Mouse (Mus musculus): ENCODE results near the gene Lmtk3. TPM values are rescaled to one million over a fixed set of nuclear protein-coding genes. Genes with fewer than 3 reads are reported as not detected.

The Lmtk3 gene
- 10.0 and 14.8 TPM in 2 replicates for total RNA-seq (2021)
- long read RNA-seq, partial matches to known transcripts, result 1 of 1 reads
- long read RNA-seq, other reads (novel, unspliced or antisense), result 0 of 1 reads

DNA sequence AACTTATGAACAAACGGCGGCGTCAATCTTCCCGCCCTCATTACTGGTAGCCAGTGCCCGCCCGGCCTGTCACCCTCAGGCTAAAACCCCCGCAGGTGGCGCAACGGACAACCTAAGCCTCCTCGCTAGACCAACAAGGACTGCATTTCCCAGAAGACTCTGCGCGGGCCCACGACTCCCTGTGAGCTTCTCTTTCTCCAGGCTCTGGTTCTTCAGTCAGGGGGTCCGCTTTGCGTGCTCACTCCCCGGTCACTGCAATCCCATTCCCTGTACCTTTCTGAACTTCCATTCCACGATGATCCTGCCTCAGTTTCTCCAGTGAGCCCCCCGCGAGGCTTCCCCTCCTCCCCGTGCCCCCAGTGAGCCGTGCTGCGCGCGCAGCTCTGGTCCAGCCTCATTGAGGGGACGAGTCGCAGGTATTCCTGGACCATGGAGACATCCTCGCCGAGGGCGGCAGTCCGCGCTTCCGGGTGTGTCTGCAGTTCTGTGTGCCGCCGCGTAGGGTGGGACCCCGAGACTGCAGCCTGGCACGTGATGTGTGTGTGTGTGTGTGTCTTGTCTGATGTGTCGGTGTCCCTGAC lies at the start of gene Lmtk3:
Lmtk3 (plus strand) TSS at position 228 of the 581 bp plus-strand sequence.
- peak; percentile 63 for DNase-seq

GRCm38 (mm10) chr7:45739162-45739763 lies 44.3 kb upstream of the Lmtk3 start:
- peak; percentile 80 for DNase-seq

DNA sequence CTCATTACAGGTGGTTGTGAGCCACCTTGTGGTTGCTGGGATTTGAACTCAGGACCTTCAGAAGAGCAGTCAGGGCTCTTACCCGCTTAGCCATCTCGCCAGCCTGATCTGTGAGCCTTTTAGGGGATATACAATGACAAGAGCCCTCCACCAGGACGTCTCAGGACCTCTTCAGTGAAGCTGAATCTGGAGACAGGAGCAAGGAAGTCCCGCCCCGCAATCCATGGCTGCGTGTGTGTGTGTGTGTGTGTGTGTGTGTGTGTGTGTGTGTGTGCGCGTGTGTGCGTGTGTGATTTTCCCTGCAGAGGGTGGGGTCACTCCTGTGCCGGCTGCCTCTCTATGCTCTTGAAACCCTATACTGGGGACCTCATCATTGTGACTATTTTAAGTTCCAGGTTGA lies 43.7 kb upstream of the Lmtk3 start:
- DNase-seq, result no peak

GRCm38 (mm10) chr7:45741308-45741707 lies 42.2 kb upstream of the Lmtk3 start:
- no peak for DNase-seq

- DNase-seq, result no peak
These were observed 41.8 kb upstream of the Lmtk3 start for GRCm38 (mm10) chr7:45741777-45742176.

DNA sequence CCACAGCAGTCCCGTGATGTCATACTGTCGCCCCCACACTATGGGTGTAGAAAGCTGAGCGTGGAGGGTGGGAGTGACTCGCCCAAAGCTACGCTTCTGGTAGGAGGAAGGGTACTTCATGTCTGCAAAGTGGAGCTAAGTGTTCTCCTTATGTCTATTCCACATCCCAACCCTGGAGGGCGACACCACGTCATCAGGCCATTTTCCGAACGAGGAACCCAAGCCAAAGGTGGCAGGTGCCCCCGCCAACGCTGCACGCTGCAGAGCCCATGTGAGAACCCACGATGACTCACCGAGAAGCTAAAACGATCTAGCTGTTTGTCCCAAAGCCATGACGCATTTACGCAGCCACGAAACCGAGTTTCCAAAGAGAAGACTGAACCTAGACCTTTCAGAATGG lies 41.2 kb upstream of the Lmtk3 start:
- DNase-seq, result peak; percentile 34

DNA sequence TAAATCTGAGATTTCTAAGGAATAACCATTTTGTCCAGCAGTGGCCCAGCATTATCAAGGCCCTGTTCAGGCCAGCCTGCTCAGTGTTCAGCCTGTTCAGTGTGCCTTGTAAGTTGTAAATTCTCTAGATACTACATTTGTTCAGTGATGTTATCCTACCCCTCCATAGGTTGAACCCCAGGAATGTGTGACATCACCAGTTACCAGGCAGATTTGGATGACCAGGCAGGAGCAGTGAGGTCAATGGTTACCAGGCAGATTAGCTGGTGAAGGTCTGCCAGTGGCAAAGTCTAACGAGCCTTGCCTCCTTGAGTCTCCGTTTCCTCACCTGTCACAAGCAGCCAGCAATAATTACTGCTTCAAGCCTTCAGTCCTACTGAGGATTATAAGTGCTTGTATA lies 39.2 kb upstream of the Lmtk3 start:
- peak; percentile 59 for DNase-seq

GRCm38 (mm10) chr7:45746518-45746917 lies 37.0 kb upstream of the Lmtk3 start:
- no peak for DNase-seq

- no peak for DNase-seq
These were observed 36.1 kb upstream of the Lmtk3 start for GRCm38 (mm10) chr7:45747450-45747849.

GRCm38 (mm10) chr7:45748110-45748509 lies 35.4 kb upstream of the Lmtk3 start:
- DNase-seq, result no peak

DNA sequence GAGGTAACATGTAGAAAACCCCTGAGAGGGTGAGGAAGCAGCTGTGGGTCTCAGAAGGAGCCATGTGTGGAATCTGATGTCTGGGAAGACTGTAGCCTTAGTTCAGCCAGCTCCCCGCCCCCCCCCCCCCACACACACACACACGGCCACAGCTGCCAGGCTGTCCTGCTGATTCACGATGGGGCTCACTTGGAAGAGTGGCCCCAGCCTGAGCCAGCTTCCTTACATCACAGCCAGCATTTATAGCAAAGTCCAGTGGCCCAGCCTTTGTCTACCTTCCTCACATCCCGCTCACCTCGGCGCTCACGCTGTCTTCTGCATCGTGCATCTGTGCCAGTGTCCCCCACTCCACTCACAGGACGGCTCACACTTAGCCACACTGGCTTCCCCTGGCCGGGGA lies 34.1 kb upstream of the Lmtk3 start:
- peak; percentile 28 for DNase-seq

GRCm38 (mm10) chr7:45750162-45750561 lies 33.4 kb upstream of the Lmtk3 start:
- no peak for DNase-seq

- no peak for DNase-seq
These were observed 27.8 kb upstream of the Lmtk3 start for GRCm38 (mm10) chr7:45755703-45756102.

- DNase-seq, result no peak
These were observed 24.1 kb upstream of the Lmtk3 start for GRCm38 (mm10) chr7:45759400-45759799.

- no peak for DNase-seq
These were observed 23.4 kb upstream of the Lmtk3 start for GRCm38 (mm10) chr7:45760151-45760550.

GRCm38 (mm10) chr7:45765995-45766394 lies 17.5 kb upstream of the Lmtk3 start:
- DNase-seq, result no peak

DNA sequence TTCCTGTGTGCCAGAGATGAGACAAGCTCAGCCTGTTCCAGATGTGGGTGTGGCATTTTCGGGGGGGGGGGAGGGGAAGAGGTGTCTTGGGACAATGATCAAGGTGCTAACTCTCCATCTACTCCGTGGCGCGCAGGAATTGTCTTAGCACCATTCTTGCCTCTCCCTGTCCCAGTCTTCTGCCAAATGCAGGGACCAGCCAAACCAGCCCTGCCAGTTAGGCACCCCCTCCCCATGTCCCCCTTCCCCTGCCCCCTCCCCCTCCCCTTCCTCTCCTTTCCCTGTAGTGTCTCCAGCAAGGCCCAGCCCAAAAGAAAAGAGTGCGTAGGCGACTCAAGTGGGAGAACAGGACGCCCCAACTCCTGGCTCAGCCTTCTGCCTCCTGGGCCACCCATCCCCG lies 16.8 kb upstream of the Lmtk3 start:
- DNase-seq, result no peak

- DNase-seq, result no peak
These were observed 16.0 kb upstream of the Lmtk3 start for GRCm38 (mm10) chr7:45767500-45767899.

GRCm38 (mm10) chr7:45770427-45771082 lies 13.0 kb upstream of the Lmtk3 start:
- DNase-seq, result no peak

DNA sequence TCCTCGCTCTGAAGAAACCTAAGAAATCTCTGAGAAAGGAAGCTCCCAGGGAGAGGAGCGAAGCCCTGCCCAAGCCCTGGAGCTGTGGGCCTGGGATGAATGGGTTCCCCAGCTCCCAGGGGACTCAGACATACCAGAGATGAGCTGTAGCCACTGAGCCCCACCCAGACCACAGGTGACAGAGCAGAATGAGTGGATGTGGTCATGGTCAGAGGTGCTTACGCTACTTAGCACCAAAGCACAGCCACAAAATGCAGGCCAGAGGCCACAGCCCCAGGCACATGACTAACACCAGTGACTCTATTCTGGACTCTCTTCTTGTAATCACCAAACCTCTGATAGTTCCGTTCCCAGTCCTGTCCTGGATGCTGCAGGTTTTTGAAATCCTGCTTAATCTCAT lies 12.4 kb upstream of the Lmtk3 start:
- DNase-seq, result no peak

DNA sequence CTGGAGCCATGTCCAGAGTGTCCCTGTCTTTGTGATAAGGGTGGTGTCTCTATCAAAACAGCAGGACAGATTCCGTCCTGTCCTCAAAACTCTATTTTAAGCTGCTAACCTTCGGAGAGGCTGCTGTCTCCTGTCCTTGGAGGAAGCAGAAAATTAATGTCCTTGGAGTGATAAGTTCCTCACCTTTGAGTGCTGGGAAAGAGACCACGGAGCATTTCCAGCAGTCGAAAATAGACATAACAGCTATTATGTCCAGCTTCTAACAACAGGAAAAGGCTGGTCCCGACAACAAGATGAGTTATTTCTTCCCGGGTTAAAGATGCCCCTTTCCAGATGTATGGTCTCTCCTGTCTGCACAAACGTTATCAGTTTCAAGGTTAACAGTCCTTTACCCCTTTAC lies 8.3 kb upstream of the Lmtk3 start:
- DNase-seq, result no peak

DNA sequence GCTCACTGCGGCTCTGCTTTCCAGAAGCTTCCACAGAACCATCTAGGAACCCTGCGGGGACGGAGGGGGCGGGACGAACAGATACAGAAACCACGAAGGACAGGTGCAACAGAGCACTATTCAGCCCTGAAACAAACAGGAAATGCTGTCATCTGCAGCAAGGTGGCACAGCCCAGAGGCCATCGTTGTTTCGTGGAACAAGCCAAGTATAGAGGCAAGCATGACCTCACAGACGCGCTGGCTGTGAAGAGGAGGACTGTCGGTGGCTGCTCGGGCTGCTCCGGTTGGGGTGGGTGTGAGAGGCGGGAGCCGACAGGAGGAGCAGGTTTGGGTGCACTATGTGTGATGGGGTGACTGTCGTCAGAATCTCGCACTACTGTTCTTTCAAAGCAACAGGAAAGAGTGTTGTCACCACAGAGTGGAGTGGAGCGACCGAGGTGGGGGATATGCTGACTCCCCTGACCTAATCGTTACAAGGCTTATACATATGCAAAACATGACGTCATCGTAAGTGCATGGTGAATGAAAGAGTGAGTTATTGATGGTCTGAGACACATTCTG lies 4.4 kb upstream of the Lmtk3 start:
- DNase-seq, result no peak

DNA sequence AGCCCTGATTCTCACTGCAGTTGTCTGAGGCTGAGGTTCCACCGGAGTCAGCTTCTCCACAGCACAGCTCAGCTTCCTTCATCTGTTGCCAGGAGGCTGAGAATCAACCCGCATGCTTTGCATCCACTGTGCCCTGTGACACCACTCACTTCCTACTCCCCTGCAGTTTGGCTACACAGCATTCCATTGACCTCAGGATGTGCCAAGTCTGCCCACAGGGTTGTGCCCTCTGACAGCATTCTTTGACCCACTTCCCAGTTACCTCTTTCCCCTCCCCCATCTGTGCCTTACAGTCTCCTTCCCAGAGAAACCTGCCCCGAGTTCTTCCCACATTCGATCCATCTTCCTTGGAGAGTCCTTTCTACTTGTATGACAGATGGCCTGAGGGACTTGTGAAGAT lies 1.3 kb upstream of the Lmtk3 start:
- no peak for DNase-seq

Measured in adrenal gland, postnatal 25 days (tissue).